Mouse (Mus musculus) neural tube, embryonic 14.5 days (tissue): ENCODE measurements around the gene Dock10. TPM values are rescaled to one million over a fixed set of nuclear protein-coding genes. Genes with fewer than 3 reads are reported as not detected.

Source experiments
- ATAC-seq: fragments of 200-750 bp; cut with Nextera tagmentation; 2 replicates; pipeline ENCODE4 v1.8.0; 2017; ENCODE audit warnings: low read depth, mild to moderate bottlenecking, moderate TSS enrichment, moderate library complexity
- H3K27ac ChIP-seq: fragments of 300-500 bp; sonication (generic); 2 replicates; pipeline ENCODE4 v1.5.1; 2014; ENCODE audit warnings: low read depth, mild to moderate bottlenecking, control low read depth, low read length, moderate library complexity, mixed read lengths
- H3K27me3 ChIP-seq: fragments of 300-500 bp; sonication (generic); 2 replicates; pipeline ENCODE4 v1.6.1; 2014; ENCODE audit warnings: low read length; ENCODE audit not compliant: control insufficient read depth, insufficient read depth
- H3K36me3 ChIP-seq: fragments of 300-500 bp; sonication (generic); 2 replicates; pipeline ENCODE4 v1.6.1; 2014; ENCODE audit warnings: low read length, mixed read lengths; ENCODE audit not compliant: control insufficient read depth, insufficient read depth
- H3K4me1 ChIP-seq: fragments of 300-500 bp; sonication (generic); 2 replicates; pipeline ENCODE4 v1.6.1; 2014; ENCODE audit warnings: low read length; ENCODE audit not compliant: control insufficient read depth, insufficient read depth
- H3K4me2 ChIP-seq: fragments of 300-500 bp; sonication (generic); 2 replicates; pipeline ENCODE4 v1.6.1; 2014; ENCODE audit warnings: mild to moderate bottlenecking, low read depth, low read length, control low read depth
- H3K4me3 ChIP-seq: fragments of 300-500 bp; sonication (generic); 2 replicates; pipeline ENCODE4 v1.5.1; 2014; ENCODE audit warnings: low read depth, low read length, control low read depth, mixed read lengths
- H3K9ac ChIP-seq: fragments of 300-500 bp; sonication (generic); replicated peaks from 2 replicates; pipeline ENCODE4 v1.6.1; 2014; ENCODE audit warnings: low read depth, mild to moderate bottlenecking, control low read depth, low read length, mixed read lengths
- H3K9me3 ChIP-seq: fragments of 300-500 bp; sonication (generic); 2 replicates; pipeline ENCODE4 v1.6.1; 2016; ENCODE audit warnings: low read length; ENCODE audit not compliant: control insufficient read depth
- WGBS: fragments of 180-500 bp; shearing (Covaris S2); extraction: QIAGEN DNeasy Blood & Tissue Kit; methylation state at CpG from one replicate; pipeline ENCODE4 v1.1.7; 2014; 5-methylcytosine and 5-hydroxymethylcytosine counted together
- polyA plus RNA-seq: library from polyadenylated mRNA; unstranded; fragments of >200 nt; fragmentation: Nextera tagmentation; extraction: Ambion mirVana; gene quantifications from 2 replicates; pipeline ENCODE4 v1.2.1, GENCODE M21; 2014

Gene Dock10
- polyA plus RNA-seq, result 8.3 and 9.1 TPM in 2 replicates

GRCm38 (mm10) chr1:80757977-80758797 lies at the start of gene Dock10:
TSS of gene Dock10 (minus strand) at chr1:80758527.
- Histone ChIP-seq H3K4me1 (peaks cover 7% of the 10 kb centered on the region; the same call in 1 of the 2 replicates), H3K9me3 (no peaks in the 10 kb centered on the region), H3K27me3 (peaks cover 9% of the 10 kb centered on the region; the same call in 1 of the 2 replicates), H3K36me3 (no peaks in the 10 kb centered on the region), H3K27ac (no peak within 1 kb of the TSS), H3K4me3 (peak within 1 kb of the TSS; percentile 60), H3K4me2 (peak within 1 kb of the TSS; percentile 98), H3K9ac (peak within 1 kb of the TSS; percentile 59)
- peak; percentile 79 for ATAC-seq
- under 1% methylated on average over 75 of the region's 82 CpGs for WGBS

GRCm38 (mm10) chr1:80806835-80807398 lies 48.6 kb upstream of the Dock10 start:
- 84% methylated on average over 3 of the region's 3 CpGs for whole genome bisulfite sequencing
- Histone ChIP-seq H3K4me3 (no peak overlapping the region), H3K36me3 (no peaks in the 10 kb centered on the region), H3K9ac (no peak overlapping the region), H3K4me1 (no peaks in the 10 kb centered on the region), H3K27ac (no peak overlapping the region), H3K9me3 (no peaks in the 10 kb centered on the region), H3K27me3 (no peaks in the 10 kb centered on the region), H3K4me2 (no peak overlapping the region)
- ATAC-seq, result no peak

GRCm38 (mm10) chr1:80802023-80802422 lies 43.7 kb upstream of the Dock10 start:
- H3K4me2 ChIP-seq, result no peak overlapping the region
- ATAC-seq, result no peak

GRCm38 (mm10) chr1:80785066-80785779 lies 26.9 kb upstream of the Dock10 start:
- Histone ChIP-seq H3K27ac (no peak overlapping the region), H3K27me3 (no peaks in the 10 kb centered on the region), H3K4me3 (no peak overlapping the region), H3K4me2 (no peak overlapping the region), H3K9me3 (no peaks in the 10 kb centered on the region), H3K9ac (no peak overlapping the region), H3K36me3 (no peaks in the 10 kb centered on the region), H3K4me1 (no peaks in the 10 kb centered on the region)
- ATAC-seq, result no peak
- WGBS, result 89% methylated on average over 2 of the region's 2 CpGs

More at GRCm38 (mm10) chr1:80802023-80802422, 43.7 kb upstream of the Dock10 start:
- H3K4me3 ChIP-seq, result no peak overlapping the region
- H3K4me1 ChIP-seq, result no peaks in the 10 kb centered on the region
- H3K27ac ChIP-seq, result no peak overlapping the region
- H3K9ac ChIP-seq, result no peak overlapping the region
- no peaks in the 10 kb centered on the region for H3K9me3 ChIP-seq
- H3K27me3 ChIP-seq, result no peaks in the 10 kb centered on the region
- 59% methylated on average over 3 of the region's 3 CpGs for WGBS
- H3K36me3 ChIP-seq, result no peaks in the 10 kb centered on the region

GRCm38 (mm10) chr1:80784155-80784554 lies 25.8 kb upstream of the Dock10 start:
- H3K9me3 ChIP-seq, result no peaks in the 10 kb centered on the region
- WGBS, result 74% methylated on average over 3 of the region's 3 CpGs

GRCm38 (mm10) chr1:80765504-80765903 lies 7.2 kb upstream of the Dock10 start:
- ATAC-seq, result no peak
- Histone ChIP-seq H3K27me3 (no peaks in the 10 kb centered on the region), H3K4me3 (no peak overlapping the region), H3K4me2 (no peak overlapping the region), H3K4me1 (no peaks in the 10 kb centered on the region), H3K9me3 (no peaks in the 10 kb centered on the region), H3K9ac (no peak overlapping the region), H3K27ac (no peak overlapping the region), H3K36me3 (no peaks in the 10 kb centered on the region)
- WGBS, result 88% methylated on average over 2 of the region's 2 CpGs

More at GRCm38 (mm10) chr1:80784155-80784554, 25.8 kb upstream of the Dock10 start:
- H3K4me1 ChIP-seq, result no peaks in the 10 kb centered on the region
- no peak overlapping the region for H3K4me2 ChIP-seq
- H3K9ac ChIP-seq, result no peak overlapping the region
- ATAC-seq, result no peak
- H3K36me3 ChIP-seq, result no peaks in the 10 kb centered on the region
- no peak overlapping the region for H3K27ac ChIP-seq
- no peak overlapping the region for H3K4me3 ChIP-seq
- H3K27me3 ChIP-seq, result no peaks in the 10 kb centered on the region

GRCm38 (mm10) chr1:80763042-80763950 lies 5.0 kb upstream of the Dock10 start:
- H3K27me3 ChIP-seq, result peaks cover 6% of the 10 kb centered on the region; the same call in 1 of the 2 replicates
- no peak overlapping the region for H3K9ac ChIP-seq
- H3K27ac ChIP-seq, result no peak overlapping the region
- no peaks in the 10 kb centered on the region for H3K4me1 ChIP-seq
- H3K4me3 ChIP-seq, result no peak overlapping the region
- H3K36me3 ChIP-seq, result no peaks in the 10 kb centered on the region
- no peaks in the 10 kb centered on the region for H3K9me3 ChIP-seq
- WGBS, result 77% methylated on average over 4 of the region's 4 CpGs
- no peak overlapping the region for H3K4me2 ChIP-seq
- ATAC-seq, result no peak

GRCm38 (mm10) chr1:80758798-80759184 lies 464 bp upstream of the Dock10 start:
- 0 out of 2 replicates have a peak, but pooled peaks have one; percentile 5 for ATAC-seq
- WGBS, result 6% methylated on average over 6 of the region's 6 CpGs
- H3K27ac ChIP-seq, result no peak overlapping the region

More at GRCm38 (mm10) chr1:80758798-80759184, 464 bp upstream of the Dock10 start:
- Histone ChIP-seq H3K4me1 (peaks cover 7% of the 10 kb centered on the region; the same call in 1 of the 2 replicates), H3K4me3 (peak overlapping the region; percentile 60), H3K27me3 (peaks cover 9% of the 10 kb centered on the region; the same call in 1 of the 2 replicates), H3K9ac (peak overlapping the region; percentile 59), H3K36me3 (no peaks in the 10 kb centered on the region), H3K9me3 (no peaks in the 10 kb centered on the region), H3K4me2 (peak overlapping the region; percentile 98)
